Mouse (Mus musculus) urinary bladder, postnatal 0 days (tissue): Measurements from ENCODE around the gene Gm3194. TPM values are rescaled to one million over a fixed set of nuclear protein-coding genes. Genes with fewer than 3 reads are reported as not detected.

Experiments
- polyA plus RNA-seq: library from polyadenylated mRNA; unstranded; fragments of >200 nt; fragmentation: Nextera tagmentation; extraction: Ambion mirVana; gene quantifications from 2 replicates; pipeline ENCODE4 v1.2.1, GENCODE M21; 2015

Gm3194 gene
- 0.22 and 0.30 TPM in 2 replicates for polyA plus RNA-seq

DNA sequence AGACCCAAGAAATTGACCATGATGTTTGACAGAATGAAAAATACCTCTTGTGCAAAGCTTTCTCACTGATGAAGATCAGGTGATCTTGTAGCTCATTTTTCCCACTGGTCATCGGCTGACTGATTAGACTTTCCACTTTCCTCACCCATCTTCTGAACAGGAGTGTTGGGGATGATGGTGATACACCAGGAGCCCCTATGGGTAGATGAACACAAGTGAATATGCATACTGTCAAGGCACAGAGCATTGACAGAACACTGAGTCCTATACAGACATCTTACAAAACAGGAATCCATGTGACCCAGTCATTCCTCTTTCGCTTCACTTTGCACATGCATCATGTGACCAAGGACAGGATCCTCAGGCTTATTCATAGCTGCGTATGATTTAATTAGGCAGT lies at the start of gene Gm3194:
Gm3194 (minus strand) TSS at position 101 of the 400 bp plus-strand sequence.

GRCm38 (mm10) chr14:5501374-5501773 lies 46.1 kb upstream of the Gm3194 start, which contains the start of gene Gm3488:
Gene Gm3488 (plus strand): TSS chr14:5501674.

DNA sequence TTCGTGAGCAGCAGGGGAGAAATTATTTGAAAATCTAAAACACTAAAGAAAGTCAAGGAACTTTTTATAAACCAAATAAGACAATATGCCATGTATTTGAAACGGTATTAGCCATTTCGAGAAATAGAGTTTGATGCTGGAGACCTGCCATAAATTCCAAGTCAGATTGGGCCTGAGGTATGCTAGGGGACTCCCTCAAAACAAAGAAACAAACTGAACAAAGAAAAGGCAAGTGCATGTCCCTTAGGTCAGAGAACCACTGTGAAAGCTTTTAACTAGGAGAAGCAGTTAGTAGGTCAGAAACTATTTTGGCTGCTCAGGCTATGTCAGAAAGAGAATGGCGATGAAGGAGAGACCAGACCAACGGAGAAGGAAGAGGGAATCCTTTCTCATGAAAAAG lies 28.6 kb upstream of the Gm3194 start, which contains the start of gene Gm3187:
Gm3187 (plus strand) TSS at position 301 of the 400 bp plus-strand sequence.

GRCm38 (mm10) chr14:5477730-5478129 lies 22.5 kb upstream of the Gm3194 start, which contains the start of gene Gm8246:
Gene Gm8246 (minus strand): TSS chr14:5477830.

DNA sequence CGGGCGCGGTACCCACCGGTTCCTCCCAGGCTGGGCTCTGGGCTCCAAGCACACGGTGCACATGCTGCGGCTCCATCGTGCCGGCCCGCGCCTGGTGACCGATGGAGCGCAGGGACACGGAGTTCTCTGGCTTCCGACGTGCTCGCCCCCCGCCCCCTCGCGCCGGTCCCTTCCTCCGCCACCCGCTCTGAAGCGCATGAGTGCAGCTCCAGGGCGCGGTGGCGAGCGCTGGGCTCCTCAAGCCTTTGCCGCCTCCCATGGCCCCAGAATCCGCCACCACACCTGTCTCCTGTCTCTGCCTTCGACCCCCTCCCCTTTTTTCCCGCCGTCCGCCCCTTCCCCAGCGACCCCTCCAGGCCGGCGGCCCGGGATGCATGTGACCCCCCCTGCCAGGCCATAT lies 66.3 kb downstream of the Gm3194 start, which contains the start of gene Gm3500:
Gm3500 (minus strand) TSS at position 101 of the 400 bp plus-strand sequence.

Other genes starting within 250 kb of the Gm3194 start
- not detected in 2 replicates for gene Gm3526, start 194.9 kb downstream of the Gm3194 start, polyA plus RNA-seq
- gene Gm3542, start 120.5 kb downstream of the Gm3194 start, polyA plus RNA-seq: not detected in 2 replicates
- not detected in 2 replicates for gene Gm3500, start 66.4 kb downstream of the Gm3194 start, polyA plus RNA-seq
- gene Gm8246, start 22.4 kb upstream of the Gm3194 start, polyA plus RNA-seq: not detected in 2 replicates
- gene Gm3187, start 28.7 kb upstream of the Gm3194 start, polyA plus RNA-seq: not detected in 2 replicates
- 0.15 and 0.72 TPM in 2 replicates for gene Gm3488, start 46.2 kb upstream of the Gm3194 start, polyA plus RNA-seq
- not detected in 2 replicates for gene Gm3532, start 83.0 kb upstream of the Gm3194 start, polyA plus RNA-seq
- gene Gm8265, start 177.6 kb upstream of the Gm3194 start, polyA plus RNA-seq: not detected in 2 replicates
- not detected in 2 replicates for gene Gm9603, start 232.0 kb upstream of the Gm3194 start, polyA plus RNA-seq